Mouse (Mus musculus) layer of hippocampus, postnatal 36 days (tissue): ENCODE measurements around the gene Ubtf. TPM values are rescaled to one million over a fixed set of nuclear protein-coding genes. Genes with fewer than 3 reads are reported as not detected.

Source experiments
- DNase-seq, 2 experiments: peaks; one replicate each; pipeline ENCODE4 v3.0.0; 2022
- total RNA-seq, 2 experiments: library from RNA; stranded (reverse); gene quantifications; 2 replicates each; pipeline ENCODE4 v1.2.3; 2021

Gene Ubtf
- total RNA-seq, 2 experiments from 2014 or later: 127 to 128 TPM

DNA sequence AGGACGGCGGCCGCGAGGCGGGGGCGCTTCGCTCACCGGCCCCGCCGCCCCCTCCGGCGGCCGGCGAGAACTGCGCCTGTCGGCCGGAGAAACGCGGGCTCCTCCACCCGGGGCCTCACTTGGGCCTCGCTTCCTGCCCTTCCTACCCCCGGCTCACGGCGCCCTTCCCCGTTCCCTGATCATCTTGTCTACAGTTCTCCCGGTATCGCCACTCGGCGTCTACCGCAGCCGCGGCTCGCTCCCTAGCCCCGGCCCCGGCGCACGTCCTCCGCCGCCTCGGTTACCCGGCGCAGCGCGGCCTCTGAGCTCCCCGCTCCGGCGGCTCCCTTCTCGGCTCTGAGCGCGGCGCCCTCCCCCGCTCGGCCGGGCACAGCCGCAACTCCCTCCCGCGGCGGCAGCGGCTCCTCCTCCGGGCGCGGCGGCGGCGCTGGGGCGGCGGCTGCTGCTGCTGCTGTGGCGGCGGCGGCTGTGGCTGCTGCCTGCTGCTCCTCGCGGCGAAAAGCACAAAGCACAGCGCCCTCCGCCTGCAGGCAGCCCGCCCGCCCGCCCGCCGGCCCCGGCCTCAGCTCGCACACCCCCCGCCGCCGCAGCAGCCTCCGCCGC, 2.1 kb downstream of the Ubtf start:
- peak; percentile 62 to 66 for DNase-seq

DNA sequence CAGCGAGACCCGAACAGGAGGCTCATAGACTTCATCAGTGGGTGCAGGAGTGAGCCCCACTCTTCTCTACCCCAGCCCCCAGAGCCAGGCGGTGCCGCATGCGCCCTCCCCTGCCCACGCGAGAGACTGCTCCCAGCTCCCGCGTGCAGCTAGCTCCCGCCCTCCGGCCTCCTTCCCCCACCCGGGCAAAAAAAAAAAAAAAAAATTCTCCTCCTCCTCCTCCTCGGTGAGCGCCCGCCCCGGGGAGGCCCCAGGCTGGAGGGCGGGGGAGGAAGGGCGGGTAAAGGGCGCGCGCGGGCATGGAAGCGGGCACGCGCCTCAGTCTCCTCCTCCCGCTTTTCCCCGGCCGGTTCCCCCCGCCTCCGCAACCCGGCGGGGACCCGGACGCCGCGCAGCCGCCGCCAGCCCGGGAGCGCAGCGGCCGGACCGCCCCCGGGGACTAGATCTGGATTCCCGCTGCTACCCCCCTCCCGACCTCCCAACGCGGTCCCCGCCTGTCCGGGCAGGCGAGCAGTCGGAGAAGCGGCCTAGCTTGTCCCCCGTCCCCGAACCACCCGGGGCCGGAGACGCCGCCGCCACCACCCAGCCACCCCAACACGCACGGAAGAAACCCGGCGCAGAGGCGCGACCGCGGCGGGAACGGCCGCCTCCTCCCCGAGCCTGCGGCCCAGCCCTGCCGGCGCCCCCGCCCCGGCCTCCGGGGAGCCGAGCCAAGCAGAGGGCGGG, 2.8 kb downstream of the Ubtf start:
- peak; percentile 87 to 88 for DNase-seq

DNA sequence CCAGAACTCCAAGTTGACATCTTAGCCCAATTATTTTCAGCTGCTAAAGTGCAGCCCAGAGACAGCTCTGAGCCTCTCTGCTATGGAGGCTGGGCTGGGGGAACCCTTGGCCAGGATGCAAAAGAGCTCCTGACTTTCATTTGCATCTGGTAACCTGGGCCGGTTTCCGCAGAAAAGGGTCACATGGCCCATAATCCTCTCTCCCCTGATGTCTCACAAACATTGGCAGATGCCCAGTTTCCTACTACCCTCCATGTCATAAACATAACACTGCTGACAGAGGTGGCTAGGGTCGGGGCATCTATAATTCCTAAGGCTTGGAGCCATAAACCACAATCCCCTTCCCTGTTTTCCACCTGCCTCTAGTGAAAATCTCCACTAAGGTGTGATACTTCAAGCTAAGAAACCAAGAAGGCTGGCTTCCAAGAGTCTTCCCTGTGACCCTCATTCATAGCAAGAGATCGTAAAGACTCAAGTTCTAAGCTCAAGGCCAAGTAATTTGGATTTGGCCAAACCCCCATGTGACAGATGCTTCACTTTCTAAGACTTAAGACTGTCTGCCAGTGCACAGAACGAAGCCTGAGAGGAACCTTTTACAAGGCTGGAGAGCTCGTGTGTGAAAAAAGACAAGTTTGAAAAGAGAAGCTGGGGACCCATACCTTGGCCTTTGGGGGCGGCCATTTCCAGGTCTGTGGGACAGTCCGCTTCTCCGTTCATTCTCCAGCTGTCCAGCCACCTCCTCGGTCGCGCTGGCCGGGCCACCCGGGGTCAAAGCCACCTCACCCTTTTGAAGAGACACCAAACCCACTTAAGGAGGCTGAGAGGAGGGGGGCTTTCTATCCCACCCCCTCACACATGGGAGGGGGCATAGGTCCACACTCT, 3.6 kb downstream of the Ubtf start:
- no peak for DNase-seq

DNA sequence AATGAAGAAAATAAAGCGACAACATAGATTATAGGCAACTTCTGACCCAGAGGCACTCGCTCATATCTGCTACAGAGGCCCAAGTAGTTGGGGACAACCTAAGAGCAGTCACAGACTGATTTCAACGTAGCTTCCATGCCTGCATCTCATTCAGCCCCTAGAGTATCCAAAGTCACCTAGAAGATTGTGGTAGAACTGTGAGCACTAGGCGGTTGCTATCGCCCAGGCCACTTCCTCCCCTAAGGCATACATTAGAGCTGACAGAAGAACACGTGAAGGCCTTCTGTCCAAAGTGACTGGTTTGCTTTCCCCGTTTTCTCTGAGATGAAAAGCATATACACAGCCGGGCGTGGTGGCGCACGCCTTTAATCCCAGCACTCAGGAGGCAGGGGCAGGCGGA, 5.2 kb downstream of the Ubtf start:
- DNase-seq: no peak

DNA sequence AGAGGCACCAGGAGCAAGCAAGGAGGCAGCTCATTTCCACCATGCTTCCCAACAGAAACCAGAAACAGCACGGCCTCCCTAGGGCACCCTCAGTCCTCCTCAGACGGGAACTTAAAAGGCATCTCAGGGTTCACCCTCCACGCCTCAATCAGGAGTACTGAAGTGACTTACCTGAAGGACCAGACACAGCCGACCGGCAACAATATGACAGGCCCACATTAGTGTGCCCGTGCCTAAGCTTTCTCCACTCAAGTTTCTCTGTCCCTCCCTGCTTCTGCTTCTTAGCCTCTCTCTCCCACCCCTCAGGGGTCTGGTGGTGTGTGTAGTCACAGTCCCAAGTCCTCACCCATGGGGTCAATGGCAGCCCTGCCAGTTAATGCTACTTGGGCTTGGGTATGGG, 7.0 kb downstream of the Ubtf start:
- DNase-seq: no peak

DNA sequence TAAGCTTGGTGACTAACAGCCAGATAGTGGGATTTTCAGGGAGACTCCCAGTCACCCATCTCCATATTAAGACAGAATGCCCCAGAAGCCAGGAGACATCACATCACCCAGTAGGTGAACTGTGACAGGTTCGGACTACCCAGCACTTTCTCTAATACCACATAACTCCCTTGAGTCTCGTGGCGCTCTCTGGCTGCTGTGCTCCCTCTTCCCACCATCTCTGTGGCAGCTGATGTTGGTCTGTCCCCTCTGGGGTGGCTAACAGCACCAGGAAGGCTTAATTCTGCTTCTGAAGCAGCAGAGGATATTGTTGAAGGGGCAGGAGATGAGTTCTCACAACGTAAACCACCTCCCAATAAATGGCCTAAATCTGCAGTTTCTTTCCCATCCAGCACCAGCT, 7.6 kb downstream of the Ubtf start:
- no peak for DNase-seq

DNA sequence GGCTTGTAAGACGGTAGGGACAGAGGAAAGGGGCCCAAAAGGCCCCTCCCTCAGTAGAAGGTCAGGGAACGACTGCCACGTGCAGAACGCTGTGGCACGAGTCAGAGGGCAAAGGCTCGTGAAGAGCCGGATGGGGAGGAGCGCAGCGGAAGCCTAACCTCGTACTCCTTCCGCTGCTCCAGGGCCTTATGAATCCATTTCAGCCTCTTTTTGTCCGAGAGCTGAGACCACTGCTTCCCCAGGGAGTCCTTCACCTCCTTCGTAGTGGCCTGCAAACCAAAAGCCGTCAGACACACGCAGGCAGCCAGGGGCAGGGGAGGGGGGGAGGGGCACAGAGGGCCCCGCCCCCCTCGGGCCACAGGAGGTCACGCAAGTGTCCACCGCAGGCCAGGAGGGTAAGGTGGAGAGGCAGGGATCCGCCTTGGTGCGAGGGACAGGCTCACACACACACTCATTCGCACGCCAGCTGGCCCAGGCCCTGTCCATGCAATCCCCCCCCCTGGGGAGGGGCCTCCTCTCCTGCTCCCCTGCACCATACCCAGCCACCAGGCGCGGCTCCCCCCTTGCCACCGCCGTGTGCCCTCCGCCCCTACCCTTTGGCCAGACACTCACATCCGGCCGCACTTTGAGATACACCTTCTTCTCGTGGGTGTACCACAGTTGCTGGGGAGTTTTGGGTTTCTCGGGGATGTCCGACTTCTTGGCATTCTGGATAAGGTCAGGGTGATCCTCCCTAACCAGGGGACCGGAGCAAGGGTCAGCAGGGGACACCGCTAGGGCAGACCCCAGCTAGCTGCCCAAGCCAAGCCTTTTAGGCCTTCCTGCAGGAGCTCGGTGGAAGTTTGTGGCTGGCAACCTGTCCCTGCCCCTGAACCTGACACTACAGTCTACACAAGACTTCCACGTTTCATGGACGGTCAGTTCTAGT, 8.5 kb downstream of the Ubtf start:
- DNase-seq: no peak

DNA sequence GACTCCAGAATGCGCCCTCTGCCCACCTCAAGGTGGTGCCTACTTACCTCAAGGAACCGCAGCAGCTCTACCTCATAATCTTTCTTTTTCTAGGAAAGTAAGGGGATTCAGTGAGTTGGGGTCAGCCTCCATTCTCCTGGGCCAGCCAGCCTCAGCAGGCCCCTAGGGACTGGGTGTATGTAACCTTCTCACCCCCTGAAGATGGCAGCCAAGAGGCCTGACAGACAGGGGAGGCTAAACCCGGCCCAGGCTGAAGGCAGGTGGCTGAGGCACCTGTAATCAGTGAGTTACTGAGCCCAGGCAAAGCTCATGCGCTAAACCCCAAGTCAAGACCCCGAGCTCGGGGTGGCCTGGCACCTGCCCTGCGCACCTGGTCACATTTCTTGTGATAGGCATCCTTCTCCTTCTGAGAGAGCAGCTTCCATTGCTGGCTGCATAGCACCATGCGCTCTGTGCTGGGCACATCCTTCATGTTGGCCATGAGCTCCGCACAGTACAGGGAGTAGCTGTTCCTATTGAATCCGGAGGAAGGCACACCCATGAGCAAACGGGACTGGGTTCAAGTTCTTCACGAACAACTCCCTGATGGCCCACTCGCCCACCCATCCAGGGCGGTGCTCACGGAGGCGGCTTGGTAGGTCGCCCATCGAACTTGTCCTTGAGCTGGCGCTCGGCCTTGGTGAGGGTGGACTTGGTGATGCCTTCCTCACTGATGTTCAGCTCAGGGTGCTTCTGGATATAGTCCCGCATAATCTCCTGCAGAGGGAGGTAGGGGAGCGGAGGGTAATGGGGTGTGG, 9.5 kb downstream of the Ubtf start:
- DNase-seq: no peak

DNA sequence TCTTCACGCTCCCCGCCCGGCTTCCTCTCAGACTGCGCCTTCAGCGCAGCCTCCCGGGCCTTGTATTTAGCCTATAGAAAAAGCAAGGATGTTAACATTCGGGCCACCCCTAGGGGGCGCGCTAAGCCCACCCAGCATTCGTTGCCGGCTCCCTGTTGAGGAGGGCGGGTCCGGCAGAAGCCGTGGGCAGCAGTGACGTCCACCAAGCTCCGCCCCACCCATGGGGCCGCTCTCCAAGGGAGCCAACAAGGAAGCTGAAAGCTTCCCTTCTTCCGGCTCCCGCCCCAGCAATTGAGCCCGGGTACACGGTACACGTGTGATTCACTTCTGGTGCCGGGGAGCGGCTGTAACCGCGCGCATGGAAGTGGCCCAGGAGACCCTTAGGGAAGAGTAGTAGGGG, 10.6 kb downstream of the Ubtf start:
- DNase-seq: peak; percentile 96

DNA sequence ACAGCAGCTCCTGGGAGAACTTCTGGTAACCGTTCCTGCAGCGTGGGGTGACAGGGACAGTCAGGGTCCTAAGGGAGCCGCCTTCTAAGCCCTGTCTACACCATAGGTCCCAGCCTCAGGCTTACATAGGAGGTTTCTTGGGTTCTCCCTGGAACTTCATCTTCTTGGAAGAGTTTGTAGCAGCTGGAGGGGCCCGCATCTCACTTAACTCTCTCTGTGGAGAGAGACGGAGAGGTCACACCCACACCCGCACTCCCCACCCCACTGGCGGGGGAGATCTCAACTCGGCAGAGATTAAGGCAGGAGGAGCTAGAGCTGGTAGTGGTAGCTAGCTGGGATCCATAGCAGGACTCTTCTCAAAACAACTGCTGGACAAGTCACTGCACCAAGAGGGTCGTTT, 11.4 kb downstream of the Ubtf start:
- no peak for DNase-seq

DNA sequence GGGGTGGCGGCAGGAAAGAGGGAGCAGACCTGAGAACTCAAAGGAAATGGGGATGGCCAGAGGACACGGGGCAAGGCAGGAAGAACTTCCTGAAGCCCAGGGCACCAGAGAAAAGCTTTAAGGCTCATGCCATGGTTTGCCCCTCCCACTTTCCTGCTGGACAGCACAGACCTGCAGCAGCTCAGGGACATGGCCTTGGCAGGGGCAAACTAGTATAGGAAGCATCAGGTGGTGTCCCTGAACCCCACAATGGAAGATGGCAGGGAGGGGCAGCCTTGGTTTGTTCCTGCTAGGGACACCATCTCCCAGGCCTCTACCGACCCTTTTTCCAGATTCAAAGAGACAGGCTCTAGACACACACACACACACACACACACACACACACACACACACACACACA, 14.2 kb downstream of the Ubtf start:
- DNase-seq: no peak

DNA sequence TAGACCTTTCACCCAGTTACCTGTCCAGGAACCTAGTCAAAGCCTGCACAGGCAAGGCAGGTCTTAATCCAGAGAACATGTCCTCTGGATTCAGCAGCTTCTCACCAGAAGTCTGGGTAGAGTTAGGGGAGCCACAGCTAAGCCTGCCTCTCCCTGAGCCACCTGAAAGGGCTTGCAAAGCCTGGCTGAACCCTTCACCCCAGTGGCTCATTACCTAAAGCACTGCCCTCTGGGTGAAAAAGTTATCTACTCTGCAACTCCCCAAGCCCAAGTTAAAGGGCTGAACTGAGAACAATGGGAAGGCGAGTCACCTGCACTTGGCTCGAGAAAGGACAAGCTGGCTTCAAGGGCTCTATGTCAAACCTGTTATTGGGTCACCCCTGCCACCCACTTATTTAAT, 15.4 kb downstream of the Ubtf start:
- no peak for DNase-seq

DNA sequence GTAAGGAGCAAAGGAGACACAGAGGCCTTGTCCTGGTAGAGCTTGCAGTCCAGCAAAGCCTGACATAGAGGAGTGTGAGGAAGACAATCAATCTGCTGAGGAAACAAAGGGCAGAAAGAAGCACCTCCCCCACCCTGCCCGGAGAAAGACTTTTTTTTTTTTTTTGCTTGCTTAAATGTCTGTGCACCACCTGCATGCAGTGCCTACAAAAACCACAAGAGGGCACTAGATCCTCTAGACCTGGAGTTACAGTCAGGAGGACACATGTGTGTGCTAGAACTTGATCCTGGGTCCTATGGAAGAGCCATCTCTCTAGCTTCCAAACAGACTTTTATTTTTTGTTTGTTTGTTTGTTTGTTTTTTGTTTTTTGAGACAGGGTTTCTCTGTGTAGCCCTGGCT, 19.7 kb downstream of the Ubtf start:
- no peak for DNase-seq

DNA sequence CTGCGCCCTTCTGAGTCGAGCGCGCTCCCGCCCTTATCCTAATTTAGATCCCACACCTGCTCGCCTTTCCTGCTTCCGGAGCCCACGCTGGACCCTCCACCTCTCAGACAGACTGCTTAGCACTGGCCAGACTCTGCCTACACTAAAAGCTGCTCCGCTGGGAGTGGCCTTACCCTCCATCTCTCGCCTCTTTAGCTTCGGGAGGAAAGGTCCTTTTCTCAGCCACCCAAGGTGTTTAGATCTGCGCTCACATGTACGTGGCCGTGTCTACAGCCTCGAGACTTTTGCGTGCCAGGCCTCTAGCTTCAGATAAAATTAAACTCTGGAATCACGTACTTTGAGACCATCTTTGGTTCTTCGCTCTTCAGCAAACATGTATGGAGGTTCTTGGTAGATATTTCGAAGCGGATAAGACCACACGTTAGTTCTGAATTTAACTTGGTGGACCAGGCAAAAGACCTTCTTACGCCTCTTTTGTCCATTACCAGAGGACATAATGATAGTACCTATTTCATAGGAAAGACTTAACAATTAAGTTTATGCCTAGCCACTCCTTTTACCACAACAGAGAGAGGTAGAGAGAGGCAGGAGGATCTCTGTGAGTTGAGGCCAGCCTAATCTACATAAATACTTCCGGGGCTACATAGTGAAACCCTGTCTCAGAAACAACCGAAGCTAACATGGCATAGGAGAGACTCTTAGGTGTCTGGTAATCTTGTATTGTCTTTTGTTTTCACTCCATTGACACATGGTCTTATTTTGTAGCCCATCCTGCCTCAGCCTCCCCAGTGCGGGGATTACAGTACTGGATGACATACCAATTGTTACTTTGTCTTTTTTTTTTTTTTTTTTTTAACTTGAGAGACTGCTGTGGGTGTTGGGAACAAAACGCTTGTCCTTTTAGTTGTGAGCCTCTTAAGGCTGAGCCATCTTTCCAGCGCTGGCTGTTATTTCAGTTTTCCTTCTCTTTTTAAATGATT, 21.7 kb downstream of the Ubtf start:
- no peak for DNase-seq

DNA sequence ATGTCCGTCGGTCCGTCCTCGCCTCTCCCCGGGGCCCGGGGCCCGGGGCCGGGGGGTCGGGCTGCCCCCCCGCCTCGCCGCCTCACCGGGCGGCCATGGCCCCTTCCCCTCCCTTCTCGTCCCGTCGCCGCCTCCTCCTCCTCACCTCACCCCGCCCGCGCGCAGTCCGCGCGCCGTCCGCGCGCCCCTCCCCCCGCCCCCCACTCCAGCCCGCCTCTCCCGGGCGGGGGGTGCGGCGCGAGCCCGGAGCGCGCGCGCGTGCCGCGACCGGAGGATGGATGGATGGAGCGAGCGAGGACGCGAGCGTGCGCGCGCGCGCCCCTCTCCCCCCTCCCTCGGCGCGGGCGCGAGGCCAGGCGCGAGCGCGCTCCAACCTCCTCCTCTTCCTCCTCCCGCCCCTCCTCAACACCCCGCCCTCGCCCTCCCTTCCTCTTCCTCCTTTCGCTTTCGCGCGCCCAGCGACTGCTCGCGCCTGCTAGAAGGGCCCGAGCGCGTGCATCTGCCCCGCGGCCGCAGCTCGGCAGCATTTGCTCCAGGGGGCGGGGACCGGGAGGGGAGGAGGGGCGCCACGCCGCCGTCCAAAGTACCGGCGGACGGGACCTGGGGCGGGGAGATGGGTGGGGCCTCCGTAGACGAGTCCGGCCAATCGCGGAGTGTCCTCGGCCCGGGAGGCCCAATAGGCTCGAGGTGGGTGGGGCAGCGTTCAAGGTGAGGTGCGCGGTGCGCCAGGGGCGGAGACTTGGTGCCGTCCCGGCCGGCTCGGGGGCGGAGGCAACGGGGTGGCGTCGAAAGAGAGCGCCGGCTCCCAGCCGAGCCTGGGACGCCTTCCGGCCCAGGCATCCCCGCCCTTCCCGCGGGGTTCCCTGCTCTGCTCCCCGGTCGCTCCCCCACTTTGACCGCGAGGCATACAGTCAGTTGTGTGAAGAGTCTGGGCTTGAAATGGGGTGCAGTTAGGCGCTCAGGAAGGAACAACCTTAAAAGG, 22.8 kb downstream of the Ubtf start, which contains the start of gene Atxn7l3:
Atxn7l3 (minus strand) TSS at position 141 of the 982 bp plus-strand sequence.
- peak; percentile 98 to 99 for DNase-seq

DNA sequence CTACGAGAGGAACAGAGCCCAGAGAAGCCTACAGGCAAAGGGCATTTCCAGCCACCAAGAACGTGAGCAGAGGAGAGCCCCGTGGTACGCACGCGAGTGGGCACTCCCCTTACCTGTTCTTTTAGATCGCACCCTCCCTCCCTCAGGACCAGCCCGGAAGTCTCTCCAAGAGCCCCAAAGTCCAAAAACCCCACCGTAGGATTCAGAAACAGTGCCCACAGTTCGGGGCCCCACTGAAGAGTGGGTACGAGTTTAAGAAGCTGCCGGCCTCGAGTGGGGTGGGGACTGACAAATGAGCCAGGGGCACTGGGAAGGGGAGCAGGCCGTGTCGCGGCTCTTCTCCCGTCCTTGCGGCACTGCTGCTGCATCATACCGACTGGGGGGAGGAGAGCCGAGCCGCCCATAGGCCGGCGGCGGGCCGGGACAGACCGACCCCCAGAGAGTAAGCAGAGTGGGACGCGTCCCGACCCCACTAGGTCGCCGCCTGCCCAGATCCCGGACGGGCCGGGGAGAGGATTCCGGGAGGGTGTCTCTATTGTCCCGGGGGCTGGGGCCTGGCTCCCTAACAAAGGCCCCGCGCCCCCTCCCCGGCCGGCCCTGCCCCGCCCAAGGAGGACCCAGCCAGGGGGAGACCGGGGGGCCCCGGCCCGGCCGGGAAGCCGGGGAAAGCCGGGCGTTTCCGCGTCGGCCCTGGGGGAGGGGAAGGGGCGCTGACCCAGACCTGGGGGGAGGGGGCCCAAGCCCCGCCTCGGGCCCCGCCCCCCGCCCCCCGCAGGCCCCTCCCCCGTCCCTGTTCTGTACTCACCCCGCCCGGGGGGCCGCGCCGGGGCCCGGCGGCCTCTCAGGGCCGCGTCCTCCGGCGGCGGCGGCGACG, 23.7 kb downstream of the Ubtf start:
- DNase-seq: no peak

DNA sequence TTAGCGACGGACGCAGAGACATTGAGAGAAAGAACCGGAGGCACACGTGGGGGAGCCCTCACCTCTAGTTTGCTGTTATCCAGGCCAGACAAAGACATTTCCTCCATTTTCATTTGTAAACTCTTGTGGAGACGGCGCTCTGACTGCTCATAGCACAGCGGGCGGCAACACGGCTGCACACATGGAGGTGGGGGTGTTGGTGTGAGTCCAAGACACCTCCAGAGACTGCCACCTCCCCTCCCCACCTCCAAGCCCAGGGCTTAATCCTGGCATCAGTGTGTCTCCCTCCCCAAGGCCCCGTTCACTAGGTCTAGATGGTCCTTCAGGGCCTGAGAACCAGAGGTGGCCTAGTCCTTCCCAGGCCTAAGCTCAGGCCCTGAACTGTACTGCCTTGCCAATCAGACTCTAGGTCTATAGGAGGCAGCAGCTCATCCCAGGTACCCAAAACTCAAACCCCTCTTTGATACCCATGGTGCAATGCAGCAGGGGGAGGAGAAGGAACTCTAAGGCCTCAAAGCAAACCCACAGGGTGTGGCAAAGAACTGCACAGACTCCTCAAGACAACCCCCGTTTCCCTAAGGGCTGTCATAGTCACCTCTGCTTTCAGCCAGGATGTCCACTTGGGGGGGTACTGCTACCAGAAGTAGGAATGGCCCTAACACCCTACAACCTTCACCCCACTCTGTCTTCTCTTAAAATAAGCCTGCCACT, 24.5 kb downstream of the Ubtf start:
- no peak for DNase-seq
